Mouse (Mus musculus) limb, embryonic 11.5 days (tissue): ENCODE measurements around the gene Mga. TPM values are rescaled to one million over a fixed set of nuclear protein-coding genes. Genes with fewer than 3 reads are reported as not detected.
A peak's percentile ranks its signal among the peaks of the same experiment; 100 is the strongest.

Experiments used
- ATAC-seq: fragments of 200-750 bp; cut with Nextera tagmentation; 2 replicates; pipeline ENCODE4 v1.8.0; 2017; ENCODE audit warnings: low read depth; ENCODE audit not compliant: insufficient number of reproducible peaks, low FRiP score, low TSS enrichment
- DNase-seq: peaks from one replicate; pipeline ENCODE4 v3.0.0-alpha.2; 2015; ENCODE audit warnings: low spot score
- H3K27ac ChIP-seq: fragments of 300-500 bp; sonication (generic); replicated peaks from 2 replicates; pipeline ENCODE4 v1.5.1; 2014; ENCODE audit warnings: low read depth, mild to moderate bottlenecking, low read length
- H3K27me3 ChIP-seq: fragments of 300-500 bp; sonication (generic); 2 replicates; pipeline ENCODE4 v1.6.1; 2014; ENCODE audit warnings: mild to moderate bottlenecking, low read length, mixed read lengths; ENCODE audit not compliant: control insufficient read depth, insufficient read depth
- H3K36me3 ChIP-seq: fragments of 300-500 bp; sonication (generic); 2 replicates; pipeline ENCODE4 v1.6.1; 2014; ENCODE audit warnings: mild to moderate bottlenecking, low read length, moderate library complexity, mixed read lengths; ENCODE audit not compliant: control insufficient read depth, insufficient read depth
- H3K4me1 ChIP-seq: fragments of 300-500 bp; sonication (generic); 2 replicates; pipeline ENCODE4 v1.6.1; 2014; ENCODE audit warnings: low read length, mixed read lengths; ENCODE audit not compliant: control insufficient read depth, insufficient read depth
- H3K4me2 ChIP-seq: fragments of 300-500 bp; sonication (generic); 2 replicates; pipeline ENCODE4 v1.6.1; 2014; ENCODE audit warnings: low read depth, mild to moderate bottlenecking, moderate library complexity; ENCODE audit not compliant: severe bottlenecking
- H3K4me3 ChIP-seq: fragments of 300-500 bp; sonication (generic); 2 replicates; pipeline ENCODE4 v1.5.1; 2014; ENCODE audit warnings: low read depth, low read length
- H3K9ac ChIP-seq: fragments of 300-500 bp; sonication (generic); 2 replicates; pipeline ENCODE4 v1.6.1; 2014; ENCODE audit warnings: mild to moderate bottlenecking, low read length
- H3K9me3 ChIP-seq: fragments of 300-500 bp; sonication (generic); 2 replicates; pipeline ENCODE4 v1.6.1; 2016; ENCODE audit warnings: low read length; ENCODE audit not compliant: control insufficient read depth
- WGBS: fragments of 180-500 bp; shearing (Covaris S2); extraction: QIAGEN DNeasy Blood & Tissue Kit; methylation state at CpG from one replicate; pipeline ENCODE4 v1.1.7; 2014; 5-methylcytosine and 5-hydroxymethylcytosine counted together
- polyA plus RNA-seq: library from polyadenylated mRNA; unstranded; fragments of >200 nt; fragmentation: Nextera tagmentation; extraction: Ambion mirVana; gene quantifications from 2 replicates; pipeline ENCODE4 v1.2.1, GENCODE M21; 2014

The Mga gene
- polyA plus RNA-seq, 1 experiment from 2014 or later, result 33.1 TPM

DNA sequence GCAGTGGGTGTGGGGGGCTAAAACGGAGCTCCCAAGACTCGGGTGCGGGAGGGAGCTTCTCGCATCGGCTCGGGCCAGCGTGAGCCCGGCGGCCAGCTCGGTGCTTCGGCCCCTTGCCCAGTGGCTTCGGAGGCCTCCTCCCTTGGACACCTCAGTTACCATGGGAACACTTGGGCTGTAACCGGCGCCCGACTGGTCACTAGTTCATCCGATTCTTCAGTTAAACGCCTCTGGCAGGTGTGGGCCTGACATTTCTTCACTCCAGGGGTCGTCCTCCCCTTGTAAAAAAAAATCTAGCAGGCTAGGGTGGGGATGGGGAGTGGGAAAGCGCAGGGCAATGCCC lies 75.5 kb downstream of the Mga start, which contains the start of gene Mapkbp1:
Gene Mapkbp1 (plus strand): TSS at position 163 of the 343 bp plus-strand sequence.
- H3K27ac ChIP-seq, result no peak within 1 kb of the TSS

GRCm38 (mm10) chr2:119980343-119980986 lies 83.4 kb downstream of the Mga start:
- Histone ChIP-seq H3K9me3 (no peaks in the 10 kb centered on the region), H3K9ac (no peak overlapping the region), H3K4me2 (no peak overlapping the region), H3K4me3 (no peak overlapping the region), H3K36me3 (no peaks in the 10 kb centered on the region), H3K4me1 (no peaks in the 10 kb centered on the region), H3K27me3 (no peaks in the 10 kb centered on the region), H3K27ac (no peak overlapping the region)
- no peak for ATAC-seq
- DNase-seq, result no peak
- WGBS, result 62% methylated on average over 7 of the region's 7 CpGs

More for the DNA sequence above, 75.5 kb downstream of the Mga start, which contains the start of gene Mapkbp1:
- H3K4me2 ChIP-seq, result peak within 1 kb of the TSS; percentile 70
- H3K4me3 ChIP-seq, result peak within 1 kb of the TSS; percentile 79
- H3K27me3 ChIP-seq, result no peaks in the 10 kb centered on the region
- 1% methylated on average over 19 of the region's 19 CpGs for WGBS
- H3K36me3 ChIP-seq, result no peaks in the 10 kb centered on the region
- DNase-seq (no peak), ATAC-seq (peak; percentile 77)
- H3K4me1 ChIP-seq, result 0 out of 2 replicates have a peak, but pooled peaks cover 4% of the 10 kb centered on the region
- peak within 1 kb of the TSS; percentile 66 for H3K9ac ChIP-seq
- no peaks in the 10 kb centered on the region for H3K9me3 ChIP-seq

GRCm38 (mm10) chr2:119981631-119982030 lies 84.6 kb downstream of the Mga start:
- no peaks in the 10 kb centered on the region for H3K4me1 ChIP-seq
- no peak overlapping the region for H3K4me2 ChIP-seq
- no peak for ATAC-seq
- no peaks in the 10 kb centered on the region for H3K9me3 ChIP-seq
- no peak overlapping the region for H3K4me3 ChIP-seq
- H3K27me3 ChIP-seq, result no peaks in the 10 kb centered on the region
- H3K36me3 ChIP-seq, result no peaks in the 10 kb centered on the region
- 60% methylated on average over 2 of the region's 2 CpGs for WGBS
- H3K9ac ChIP-seq, result no peak overlapping the region
- DNase-seq, result no peak
- no peak overlapping the region for H3K27ac ChIP-seq

- 76% methylated on average over 8 of the region's 8 CpGs for WGBS
- DNase-seq (no peak), ATAC-seq (no peak)
Observed at GRCm38 (mm10) chr2:119985871-119986270, 88.8 kb downstream of the Mga start.

DNA sequence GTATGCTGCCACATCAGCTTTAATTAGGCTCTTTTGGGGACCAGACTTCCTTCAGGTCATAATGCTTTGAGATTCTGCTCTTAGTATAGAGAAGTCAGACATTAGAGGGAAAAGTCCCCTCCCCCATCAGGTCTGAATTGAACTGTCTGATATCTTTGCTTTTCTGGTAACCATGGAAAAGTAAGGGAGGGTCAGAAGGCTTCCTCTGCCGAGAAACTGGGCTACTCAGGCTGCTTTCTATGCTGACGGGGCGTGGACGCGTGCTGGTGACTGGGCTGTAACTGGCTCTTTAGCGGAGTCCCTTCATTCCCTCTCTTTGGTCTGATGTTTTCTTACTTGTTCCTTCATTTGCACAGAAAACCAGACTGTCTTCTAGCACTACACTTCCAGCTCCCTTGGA lies 89.3 kb downstream of the Mga start:
- Histone ChIP-seq H3K4me3 (no peak overlapping the region), H3K9me3 (no peaks in the 10 kb centered on the region), H3K4me2 (no peak overlapping the region), H3K9ac (no peak overlapping the region), H3K27me3 (no peaks in the 10 kb centered on the region), H3K4me1 (no peaks in the 10 kb centered on the region), H3K36me3 (no peaks in the 10 kb centered on the region), H3K27ac (no peak overlapping the region)
- DNase-seq (no peak), ATAC-seq (no peak)
- WGBS, result 83% methylated on average over 6 of the region's 6 CpGs

More at GRCm38 (mm10) chr2:119985871-119986270, 88.8 kb downstream of the Mga start:
- no peaks in the 10 kb centered on the region for H3K9me3 ChIP-seq
- no peaks in the 10 kb centered on the region for H3K4me1 ChIP-seq
- H3K36me3 ChIP-seq, result no peaks in the 10 kb centered on the region
- H3K4me3 ChIP-seq, result no peak overlapping the region
- no peak overlapping the region for H3K9ac ChIP-seq
- H3K4me2 ChIP-seq, result no peak overlapping the region
- H3K27ac ChIP-seq, result no peak overlapping the region
- H3K27me3 ChIP-seq, result no peaks in the 10 kb centered on the region

DNA sequence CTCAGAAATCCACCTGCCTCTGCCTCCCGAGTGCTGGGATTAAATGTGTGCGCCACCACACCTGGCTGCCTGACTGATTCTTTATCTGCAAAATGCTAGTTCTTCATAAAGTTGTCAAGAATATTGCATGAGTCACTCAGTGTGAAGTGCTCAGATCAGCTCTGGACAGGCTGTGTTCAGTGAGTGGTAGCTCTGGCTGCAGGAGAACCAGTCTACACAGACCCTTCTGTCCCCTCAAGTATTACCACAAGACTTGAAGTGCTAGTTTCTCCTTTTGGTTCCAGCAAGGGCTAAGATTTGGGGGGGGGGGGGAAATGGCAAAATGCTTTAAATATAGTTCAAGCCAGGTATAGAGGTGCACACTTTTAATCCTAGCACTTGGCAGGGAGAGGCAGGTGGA lies 90.4 kb downstream of the Mga start:
- Histone ChIP-seq H3K36me3 (no peaks in the 10 kb centered on the region), H3K9me3 (no peaks in the 10 kb centered on the region), H3K4me1 (no peaks in the 10 kb centered on the region), H3K27ac (no peak overlapping the region), H3K27me3 (no peaks in the 10 kb centered on the region), H3K4me3 (no peak overlapping the region), H3K4me2 (no peak overlapping the region), H3K9ac (no peak overlapping the region)
- DNase-seq (no peak), ATAC-seq (no peak)
- WGBS, result 94% methylated on average over 2 of the region's 2 CpGs

DNA sequence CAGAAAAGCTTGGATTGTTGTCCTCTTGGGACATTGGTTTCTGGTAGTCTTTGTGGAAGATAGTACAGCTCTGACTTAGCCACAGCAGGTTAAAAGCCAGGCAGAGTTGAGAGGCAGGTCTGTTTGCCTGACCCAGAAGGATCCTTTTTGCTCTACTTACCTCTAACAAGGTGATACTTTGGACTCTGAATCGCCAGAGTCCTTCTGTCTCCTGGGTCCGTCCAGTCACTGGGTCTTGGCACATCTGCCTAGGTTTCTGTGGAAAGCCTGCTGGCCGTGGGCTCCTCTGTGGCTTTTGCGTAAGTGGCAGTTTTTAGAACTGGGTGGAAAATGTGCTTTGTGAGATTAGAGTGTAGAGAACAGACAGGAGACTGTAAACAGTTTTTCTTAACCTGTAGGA lies 91.9 kb downstream of the Mga start:
- H3K4me1 ChIP-seq, result no peaks in the 10 kb centered on the region
- ATAC-seq, result no peak
- no peak overlapping the region for H3K9ac ChIP-seq
- 92% methylated on average over 4 of the region's 4 CpGs for WGBS
- no peaks in the 10 kb centered on the region for H3K9me3 ChIP-seq
- no peaks in the 10 kb centered on the region for H3K36me3 ChIP-seq
- no peak for DNase-seq
- no peak overlapping the region for H3K4me3 ChIP-seq
- no peak overlapping the region for H3K27ac ChIP-seq
- H3K27me3 ChIP-seq, result no peaks in the 10 kb centered on the region
- no peak overlapping the region for H3K4me2 ChIP-seq

DNA sequence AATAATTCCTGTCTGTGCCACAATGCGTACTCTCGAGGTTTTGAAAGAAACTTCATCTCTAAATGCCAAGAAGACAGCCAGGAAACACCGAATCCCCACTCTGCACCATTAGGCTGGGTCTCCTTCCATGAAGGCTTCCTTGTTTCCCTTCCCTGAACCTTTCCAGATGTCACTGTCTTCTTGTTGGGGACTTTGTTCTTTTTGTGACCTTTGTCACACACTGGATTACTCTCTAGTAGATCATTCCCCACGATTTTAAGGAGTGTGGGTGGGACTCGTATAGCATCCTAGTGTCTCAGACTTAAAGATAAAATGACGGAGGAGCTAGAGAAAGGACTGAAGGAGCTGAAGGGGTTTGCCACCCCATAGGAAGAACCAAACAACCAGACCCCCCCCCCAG lies 93.9 kb downstream of the Mga start:
- no peaks in the 10 kb centered on the region for H3K9me3 ChIP-seq
- 83% methylated on average over 6 of the region's 6 CpGs for WGBS
- no peaks in the 10 kb centered on the region for H3K36me3 ChIP-seq
- DNase-seq, result no peak
- no peak overlapping the region for H3K4me2 ChIP-seq
- H3K9ac ChIP-seq, result no peak overlapping the region
- no peaks in the 10 kb centered on the region for H3K27me3 ChIP-seq
- peaks cover 8% of the 10 kb centered on the region for H3K4me1 ChIP-seq
- H3K27ac ChIP-seq, result no peak overlapping the region
- ATAC-seq, result no peak
- H3K4me3 ChIP-seq, result no peak overlapping the region

DNA sequence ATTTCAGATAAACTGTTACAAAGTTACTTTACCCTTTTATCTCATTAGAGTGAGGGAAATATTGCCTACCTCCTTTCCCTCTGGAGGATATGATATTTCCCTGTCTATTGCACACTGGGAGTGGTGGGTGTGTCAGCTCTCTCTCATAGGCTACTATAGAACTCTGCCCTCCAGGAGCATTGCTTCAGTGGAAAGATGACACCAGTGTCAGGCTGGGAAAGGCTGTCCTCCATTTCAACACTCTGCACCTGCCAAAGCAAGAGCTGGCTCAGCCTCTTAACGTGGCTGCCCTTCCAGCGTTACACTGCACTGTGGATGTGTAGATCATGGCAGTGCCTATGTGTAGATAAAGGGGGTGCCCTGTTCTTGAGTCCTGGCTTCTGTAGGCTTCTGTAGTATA lies 95.3 kb downstream of the Mga start:
- Histone ChIP-seq H3K9ac (no peak overlapping the region), H3K27me3 (no peaks in the 10 kb centered on the region), H3K9me3 (no peaks in the 10 kb centered on the region), H3K4me3 (no peak overlapping the region), H3K4me1 (peaks cover 10% of the 10 kb centered on the region), H3K4me2 (no peak overlapping the region), H3K36me3 (no peaks in the 10 kb centered on the region), H3K27ac (no peak overlapping the region)
- WGBS, result 77% methylated on average over 2 of the region's 2 CpGs
- no peak for DNase-seq
- ATAC-seq, result no peak
